Mouse (Mus musculus) C2C12 (cell line): ENCODE data around the gene Tpst2. TPM values are rescaled to one million over a fixed set of nuclear protein-coding genes. Genes with fewer than 3 reads are reported as not detected.

Experiments
- H3K27me3 ChIP-seq: one replicate; pipeline ENCODE4 v1.6.1; 2011; ENCODE audit not compliant: control insufficient read depth, insufficient read depth, insufficient read length
- H3K36me3 ChIP-seq: one replicate; pipeline ENCODE4 v1.6.1; 2011; ENCODE audit not compliant: control insufficient read depth, insufficient read depth
- H3K4me3 ChIP-seq: one replicate; pipeline ENCODE4 v1.5.1; 2011; ENCODE audit warnings: mild to moderate bottlenecking, control low read depth; ENCODE audit not compliant: poor library complexity, insufficient read depth, severe bottlenecking
- H3K79me2 ChIP-seq: one replicate; pipeline ENCODE4 v1.6.1; 2011; ENCODE audit not compliant: control insufficient read depth, insufficient read depth
- H3K79me3 ChIP-seq: one replicate; pipeline ENCODE4 v1.6.1; 2011; ENCODE audit warnings: low read depth, control low read depth
- H3ac ChIP-seq: one replicate; pipeline ENCODE3; 2011; ENCODE audit warnings: low read depth; ENCODE audit not compliant: control insufficient read depth, insufficient read length
- CEBPB ChIP-seq: IDR thresholded peaks from one replicate; pipeline ENCODE4 v1.6.1; 2011; ENCODE audit warnings: low read depth, mild to moderate bottlenecking, control low read depth, moderate library complexity
- CTCF ChIP-seq: IDR thresholded peaks from one replicate; pipeline ENCODE4 v1.5.1; 2011; ENCODE audit not compliant: control insufficient read depth, insufficient read depth, insufficient read length
- FOSL1 ChIP-seq: IDR thresholded peaks from one replicate; pipeline ENCODE4 v1.8.0; 2011; ENCODE audit warnings: mild to moderate bottlenecking, low read length; ENCODE audit not compliant: poor library complexity, insufficient read depth, severe bottlenecking
- MAX ChIP-seq: IDR thresholded peaks from one replicate; pipeline ENCODE4 v1.6.1; 2011; ENCODE audit warnings: mild to moderate bottlenecking, control low read depth
- MYOD1 ChIP-seq: IDR thresholded peaks from one replicate; pipeline ENCODE4 v1.6.1; 2011; ENCODE audit warnings: low read depth; ENCODE audit not compliant: control insufficient read depth, insufficient read length
- MYOG ChIP-seq: IDR thresholded peaks from one replicate; pipeline ENCODE4 v1.6.1; 2011; ENCODE audit not compliant: control insufficient read depth, insufficient read length; ENCODE audit errors: extremely low read depth
- USF1 ChIP-seq: IDR thresholded peaks from one replicate; pipeline ENCODE4 v1.6.1; 2011; ENCODE audit warnings: low read depth, mild to moderate bottlenecking, control low read depth, moderate library complexity
- polyA plus RNA-seq: library from polyadenylated mRNA; unstranded; fragments of >200 nt; fragmentation: generic; extraction: Trizol; gene quantifications from one replicate; pipeline ENCODE4 v1.2.1, GENCODE M21; 2012; ENCODE audit warnings: missing spikeins

Gene Tpst2
- polyA plus RNA-seq, 1 experiment, result 155 TPM

DNA sequence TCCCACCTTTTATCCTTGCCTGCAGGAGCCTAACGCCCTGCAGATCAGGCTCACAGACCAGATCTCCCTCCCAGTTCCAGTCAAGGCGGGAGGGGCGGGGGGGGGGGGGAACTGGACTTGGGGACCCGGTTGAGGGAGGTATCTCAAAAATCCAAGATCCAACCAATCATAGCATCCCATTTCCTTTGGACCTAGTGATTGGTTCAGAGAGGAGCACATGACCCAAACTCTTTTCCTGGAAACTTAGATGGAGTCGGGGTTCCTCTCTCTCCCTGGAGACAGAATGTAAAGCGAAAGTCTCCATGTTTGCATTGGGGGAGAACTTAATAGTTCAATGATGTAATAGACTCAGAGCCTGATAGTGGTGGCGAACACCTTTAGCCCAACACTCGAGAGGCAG is 29.1 kb upstream of the Tpst2 start:
- Histone ChIP-seq H3K79me2 (no peaks in the 10 kb centered on the region), H3K79me3 (no peaks in the 10 kb centered on the region), H3K36me3 (no peaks in the 10 kb centered on the region), H3ac (no peak overlapping the region), H3K4me3 (no peak overlapping the region), H3K27me3 (no peaks in the 10 kb centered on the region)
- no peak for TF ChIP-seq CTCF
- TF ChIP-seq USF1, result peak; percentile 74

DNA sequence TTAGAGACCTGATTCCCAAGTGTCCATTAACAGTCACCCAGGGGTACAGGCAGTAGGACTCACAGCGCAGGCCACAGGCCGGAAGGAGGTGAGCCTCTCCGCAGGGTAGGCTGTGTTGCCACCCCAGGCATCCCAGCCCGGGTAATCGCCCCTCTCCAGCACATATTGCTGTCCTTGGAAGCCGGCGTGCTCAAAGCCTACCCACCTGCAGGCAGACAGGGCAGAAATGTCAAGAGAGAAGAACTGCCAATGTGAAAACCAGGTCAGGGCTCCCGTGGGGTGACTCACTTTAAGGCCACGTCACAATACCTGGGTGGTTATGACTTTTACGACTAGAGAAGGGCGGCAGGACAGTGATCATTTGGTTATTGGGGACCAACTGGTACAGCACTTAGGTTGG is 27.4 kb upstream of the Tpst2 start:
- TF ChIP-seq MYOG (no peak), CEBPB (no peak), FOSL1 (no peak), CTCF (no peak), USF1 (no peak), MYOD1 (no peak), MAX (no peak)
- H3K27me3 ChIP-seq, result no peaks in the 10 kb centered on the region

DNA sequence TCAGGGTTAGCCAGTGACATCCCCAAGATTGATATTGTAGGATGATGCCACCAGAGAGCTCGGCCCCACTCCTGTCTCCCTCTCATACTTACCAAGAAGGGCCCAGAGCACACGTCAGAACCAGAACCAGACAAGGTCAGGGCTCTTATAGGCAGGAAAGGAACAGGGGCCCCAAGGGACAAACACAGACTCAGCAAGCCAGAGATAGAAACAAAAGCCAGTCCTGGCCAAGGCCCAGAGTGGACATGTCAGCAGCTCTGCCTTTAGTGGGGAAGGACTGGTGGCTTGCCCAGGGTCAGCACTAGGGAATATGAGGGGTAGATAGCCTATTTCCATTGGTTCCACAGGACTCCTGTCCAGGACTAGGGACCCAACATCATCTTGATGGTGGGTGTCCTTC is 24.1 kb upstream of the Tpst2 start, which contains the start of gene Cryba4:
TSS of gene Cryba4 (minus strand) at position 119 of the 400 bp plus-strand sequence.
- no peak within 1 kb of the TSS for H3K4me3 ChIP-seq
- H3K27me3 ChIP-seq, result no peaks in the 10 kb centered on the region
- H3K79me2 ChIP-seq, result no peaks in the 10 kb centered on the region
- H3ac ChIP-seq, result no peak within 1 kb of the TSS
- no peaks in the 10 kb centered on the region for H3K79me3 ChIP-seq
- no peaks in the 10 kb centered on the region for H3K36me3 ChIP-seq
- TF ChIP-seq CTCF, result no peak
- TF ChIP-seq CEBPB, result no peak
- TF ChIP-seq FOSL1, result no peak
- no peak for TF ChIP-seq MYOD1
- TF ChIP-seq MAX, result no peak
- no peak for TF ChIP-seq MYOG
- no peak for TF ChIP-seq USF1

More for the DNA sequence above, 27.4 kb upstream of the Tpst2 start:
- no peaks in the 10 kb centered on the region for H3K36me3 ChIP-seq
- no peaks in the 10 kb centered on the region for H3K79me3 ChIP-seq
- no peaks in the 10 kb centered on the region for H3K79me2 ChIP-seq
- H3ac ChIP-seq, result no peak overlapping the region
- H3K4me3 ChIP-seq, result no peak overlapping the region

DNA sequence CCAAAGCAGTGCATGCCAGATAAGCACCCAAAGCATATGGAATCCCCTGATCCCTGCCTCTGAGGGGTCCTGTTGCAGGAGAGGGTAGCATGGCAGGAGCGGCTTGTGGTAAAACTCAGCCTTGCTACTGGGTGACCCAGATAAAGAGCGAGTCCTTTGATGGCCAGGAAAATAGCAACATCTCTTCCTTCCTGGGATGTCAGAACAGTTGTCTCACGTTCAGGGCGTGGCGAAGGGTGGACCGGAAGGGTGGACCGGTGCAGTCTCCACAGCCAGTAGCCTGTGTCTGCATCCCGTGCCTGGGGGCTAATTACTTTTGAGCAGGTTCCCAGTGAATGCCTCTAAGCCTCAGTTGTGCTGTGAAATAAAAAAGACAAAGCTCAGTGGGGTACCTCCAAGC is 23.3 kb upstream of the Tpst2 start:
- Histone ChIP-seq H3ac (no peak overlapping the region), H3K79me3 (no peaks in the 10 kb centered on the region), H3K79me2 (no peaks in the 10 kb centered on the region), H3K4me3 (no peak overlapping the region), H3K36me3 (no peaks in the 10 kb centered on the region), H3K27me3 (no peaks in the 10 kb centered on the region)
- no peak for TF ChIP-seq USF1
- no peak for TF ChIP-seq MYOD1
- TF ChIP-seq CTCF, result no peak
- no peak for TF ChIP-seq MYOG
- TF ChIP-seq CEBPB, result no peak
- TF ChIP-seq MAX, result no peak
- TF ChIP-seq FOSL1, result no peak

DNA sequence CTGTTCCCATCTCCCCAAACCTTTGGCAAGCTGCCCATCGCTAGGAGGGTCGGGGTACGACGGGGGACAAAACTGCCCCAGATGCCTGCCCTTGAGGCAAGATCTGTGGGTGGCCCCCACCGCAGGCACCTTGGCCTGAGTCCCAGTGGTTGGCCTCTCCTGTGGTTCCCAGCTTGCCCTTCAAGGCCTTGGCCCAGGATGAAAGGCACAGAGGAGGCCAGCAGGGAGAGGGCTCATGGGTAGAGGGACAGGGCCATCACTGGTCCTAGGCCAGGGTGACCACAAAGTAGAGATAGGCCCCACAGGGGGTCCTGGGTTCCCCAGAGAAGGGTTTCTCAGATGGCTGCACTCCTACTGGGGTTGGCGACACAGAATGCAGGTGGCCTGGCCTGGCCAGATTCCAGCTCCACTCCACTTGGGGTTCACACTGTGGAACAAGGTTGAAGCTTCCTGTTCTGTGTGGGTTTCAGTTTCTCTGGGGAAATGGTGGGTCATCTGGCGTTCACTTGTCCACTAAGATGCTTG is 22.1 kb upstream of the Tpst2 start:
- no peaks in the 10 kb centered on the region for H3K36me3 ChIP-seq
- no peak overlapping the region for H3ac ChIP-seq
- no peaks in the 10 kb centered on the region for H3K79me2 ChIP-seq
- no peak overlapping the region for H3K4me3 ChIP-seq
- TF ChIP-seq MYOG, result no peak
- TF ChIP-seq CTCF, result no peak
- TF ChIP-seq MAX, result no peak
- TF ChIP-seq FOSL1, result no peak
- no peak for TF ChIP-seq USF1
- TF ChIP-seq MYOD1, result no peak
- TF ChIP-seq CEBPB, result no peak
- no peaks in the 10 kb centered on the region for H3K79me3 ChIP-seq
- H3K27me3 ChIP-seq, result no peaks in the 10 kb centered on the region

DNA sequence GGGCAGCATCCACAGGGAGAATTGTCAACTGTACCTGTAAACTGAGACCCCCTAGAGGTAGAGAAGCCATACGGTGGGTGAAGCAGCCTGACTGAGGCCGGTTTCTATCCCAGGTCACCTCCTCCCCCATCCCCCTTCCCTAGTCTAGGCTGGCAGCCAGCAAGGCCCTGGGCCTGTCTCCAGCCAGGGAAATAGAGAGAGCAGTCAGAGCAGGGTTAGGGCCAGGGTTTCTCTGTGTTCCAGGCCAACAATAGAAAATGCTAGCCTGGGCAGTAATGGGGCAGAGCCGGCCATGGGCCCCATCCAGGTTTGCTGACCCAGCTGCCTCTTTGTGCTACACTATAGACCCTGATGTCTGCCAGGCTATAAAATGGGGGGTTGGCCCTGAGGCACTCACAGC is 21.1 kb upstream of the Tpst2 start, which contains the start of gene Crybb1:
TSS of gene Crybb1 (plus strand) at position 390 of the 400 bp plus-strand sequence.
- H3K79me2 ChIP-seq, result no peaks in the 10 kb centered on the region
- H3K79me3 ChIP-seq, result no peaks in the 10 kb centered on the region
- TF ChIP-seq MYOD1, result no peak
- TF ChIP-seq FOSL1, result no peak
- no peak for TF ChIP-seq MAX
- no peak within 1 kb of the TSS for H3ac ChIP-seq
- no peaks in the 10 kb centered on the region for H3K27me3 ChIP-seq
- H3K36me3 ChIP-seq, result no peaks in the 10 kb centered on the region
- no peak within 1 kb of the TSS for H3K4me3 ChIP-seq
